27 mouse cellular contexts compared by ENCODE assay signal in the genomic region with DNA sequence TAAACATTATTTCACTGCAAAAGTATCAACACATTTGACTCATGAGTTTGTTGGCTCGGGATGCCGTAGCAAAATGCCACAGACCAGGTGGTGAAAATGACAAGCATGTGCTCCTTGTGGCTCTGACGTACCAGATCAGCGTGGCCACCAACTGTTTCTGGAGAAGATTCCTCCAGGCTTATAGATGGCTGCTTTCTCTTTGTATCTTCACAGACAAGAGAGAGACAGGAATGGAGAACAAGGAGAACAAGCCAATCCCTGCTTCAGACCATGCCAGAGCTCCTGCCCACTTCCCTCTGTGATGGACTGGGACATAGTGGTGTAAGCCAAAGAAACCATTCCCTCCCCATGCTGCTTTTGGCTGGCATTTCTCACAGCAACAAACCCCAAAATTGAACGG. TPM values are rescaled to one million over a fixed set of nuclear protein-coding genes. Genes with fewer than 3 reads are reported as not detected.
A peak's percentile ranks its signal among the peaks of the same experiment; 100 is the strongest.
DNase-seq lines count a peak whose midpoint lies in the region; ATAC-seq and TF ChIP-seq lines count a peak whose summit lies in the region.
"Had no signal": no experiment of that assay in that cellular context is flagged by ENCODE, and none has a peak within 500 bp of the region (broad histone marks: within the 10 kb centered on the region; RNA-seq: fewer than 3 reads in every experiment).

No protein-coding gene starts in this region.

- no peak for TF ChIP-seq CTCF in forebrain, postnatal 0 days (IDR thresholded peaks at IDR 0.05; ENCODE audit: low read depth)

- no peaks in the 10 kb centered on the region for H3K36me3 ChIP-seq in forebrain, postnatal 0 days (ENCODE audit: insufficient read depth)
- H3K36me3 ChIP-seq in forebrain, embryonic 15.5 days = no peaks in the 10 kb centered on the region
- H3K36me3 ChIP-seq: embryonic facial prominence, embryonic 12.5 days; heart, embryonic 13.5 days; hindbrain, embryonic 10.5 days; hindbrain, embryonic 15.5 days; limb, embryonic 13.5 days; midbrain, embryonic 13.5 days had no signal

- H3K4me1 ChIP-seq in forebrain, postnatal 0 days (ENCODE audit: insufficient read depth) = no peaks in the 10 kb centered on the region
- H3K4me1 ChIP-seq in forebrain, embryonic 15.5 days = no peaks in the 10 kb centered on the region
- H3K4me1 ChIP-seq: embryonic facial prominence, embryonic 12.5 days; heart, embryonic 13.5 days; hindbrain, embryonic 10.5 days; hindbrain, embryonic 15.5 days; limb, embryonic 13.5 days; midbrain, embryonic 13.5 days had no signal

- no peaks in the 10 kb centered on the region for H3K27me3 ChIP-seq in forebrain, postnatal 0 days (ENCODE audit: insufficient read depth, low read length)
- H3K27me3 ChIP-seq in forebrain, embryonic 15.5 days = no peaks in the 10 kb centered on the region
- H3K27me3 ChIP-seq: embryonic facial prominence, embryonic 12.5 days; heart, embryonic 13.5 days; hindbrain, embryonic 15.5 days; limb, embryonic 13.5 days; midbrain, embryonic 13.5 days had no signal

- 74% methylated on average over 5 of the region's 5 CpGs for WGBS in forebrain, postnatal 0 days
- WGBS in forebrain, embryonic 15.5 days = 85% methylated on average over 5 of the region's 5 CpGs

- no peaks in the 10 kb centered on the region for H3K9me3 ChIP-seq in forebrain, postnatal 0 days (ENCODE audit: low read length)
- no peaks in the 10 kb centered on the region for H3K9me3 ChIP-seq in forebrain, embryonic 15.5 days
- H3K9me3 ChIP-seq: embryonic facial prominence, embryonic 12.5 days; heart, embryonic 13.5 days; hindbrain, embryonic 10.5 days; hindbrain, embryonic 15.5 days; limb, embryonic 13.5 days; midbrain, embryonic 13.5 days had no signal

- no peak overlapping the region for H3K27ac ChIP-seq in forebrain, postnatal 0 days (ENCODE audit: low read depth, low read length)
- no peak overlapping the region for H3K27ac ChIP-seq in forebrain, embryonic 15.5 days (replicated peaks)
- H3K27ac ChIP-seq: embryonic facial prominence, embryonic 12.5 days; heart, embryonic 13.5 days; hindbrain, embryonic 10.5 days; hindbrain, embryonic 15.5 days; limb, embryonic 13.5 days; macrophage; midbrain, embryonic 13.5 days had no signal

- no peak for DNase-seq in forebrain, postnatal 0 days
- peak; percentile 21 for DNase-seq in cerebellum, adult 11-12 months
- DNase-seq in cerebellum, adult 9-11 months = peak; percentile 28
- DNase-seq in ovary, postnatal 10 days (ENCODE audit: low spot score) = no peak
- no peak for DNase-seq in adipocyte (ENCODE audit: low spot score)
- no peak for DNase-seq in heart, postnatal 25 days (ENCODE audit: low spot score)
- DNase-seq: adrenal gland, postnatal 25 days; embryo, embryonic 11 days; gastrocnemius, postnatal 10 days; heart, postnatal 10 days; kidney, adult 11 months; kidney, postnatal 14 days; retina, postnatal 1 day; right cerebral cortex, postnatal 14 days; thymus, adult 18-20 months; thymus, postnatal 25 days had no signal

- no peak overlapping the region for H3K9ac ChIP-seq in forebrain, postnatal 0 days
- no peak overlapping the region for H3K9ac ChIP-seq in forebrain, embryonic 15.5 days (replicated peaks)
- H3K9ac ChIP-seq: embryonic facial prominence, embryonic 12.5 days; heart, embryonic 13.5 days; hindbrain, embryonic 15.5 days; limb, embryonic 13.5 days; midbrain, embryonic 13.5 days had no signal

- no peak overlapping the region for H3K4me2 ChIP-seq in forebrain, postnatal 0 days (ENCODE audit: low read depth)
- H3K4me2 ChIP-seq in forebrain, embryonic 15.5 days (replicated peaks) = no peak overlapping the region
- H3K4me2 ChIP-seq: embryonic facial prominence, embryonic 12.5 days; heart, embryonic 13.5 days; hindbrain, embryonic 15.5 days; limb, embryonic 13.5 days; liver, embryonic 11.5 days; midbrain, embryonic 13.5 days had no signal

- intact Hi-C loops in heart, postnatal 25 days (cut with DNase I) = no loop called here

- no peak overlapping the region for H3K4me3 ChIP-seq in forebrain, postnatal 0 days (ENCODE audit: low read depth, low read length)
- H3K4me3 ChIP-seq in forebrain, embryonic 15.5 days = no peak overlapping the region
- H3K4me3 ChIP-seq: embryonic facial prominence, embryonic 12.5 days; heart, embryonic 13.5 days; hindbrain, embryonic 10.5 days; hindbrain, embryonic 15.5 days; limb, embryonic 13.5 days; midbrain, embryonic 13.5 days had no signal

- ATAC-seq in forebrain, postnatal 0 days = peak; percentile 45; the same call in 1 of the 2 replicates
- no peak for ATAC-seq in forebrain, embryonic 15.5 days (replicated peaks)
- ATAC-seq: forebrain, embryonic 14.5 days; inflammation-experienced regulatory T-cells, adult 6 months; midbrain, embryonic 13.5 days had no signal

RNA-seq across cellular contexts. Expression of a gene that starts 45.1 kb away (rescaled TPM):
- 4.4 and 4.8 TPM in 2 replicates for total RNA-seq in forebrain, postnatal 0 days (2014; rRNA removed)
- polyA plus RNA-seq in forebrain, postnatal 0 days (2015; fragmentation: Nextera tagmentation; extraction: Ambion mirVana) = 1.5 and 2.1 TPM in 2 replicates
- polyA plus RNA-seq in forebrain, embryonic 15.5 days (2015; fragmentation: Nextera tagmentation; extraction: Ambion mirVana) = 5.3 and 6.3 TPM in 2 replicates
- 1 to 10 TPM; 2.5 to 2.8 TPM for total RNA-seq in heart, postnatal 25 days (2021)

Comparison
In these comparisons a context has a peak if more than half of its experiments do, and no peak if none do; other contexts are left out.
1. DNase-seq: peak in cerebellum, adult 11-12 months (single experiment) and cerebellum, adult 9-11 months (single experiment); none in forebrain, postnatal 0 days (single experiment), ovary, postnatal 10 days (single experiment), adipocyte (single experiment) and heart, postnatal 25 days (single experiment).